Mouse (Mus musculus) cerebellum, adult 2 months (tissue): ENCODE measurements around the gene Ntmt1. TPM values are rescaled to one million over a fixed set of nuclear protein-coding genes. Genes with fewer than 3 reads are reported as not detected.

ENCODE experiments used
- DNase-seq, 2 experiments: peaks; one replicate each; pipeline ENCODE4 v3.0.0; 2021
- H3K27ac ChIP-seq: fragments of 200-500 bp; 2 replicates; pipeline ENCODE4 v1.5.1; 2012; ENCODE audit warnings: low read length, control low read depth, inconsistent platforms; ENCODE audit not compliant: insufficient read depth
- H3K27me3 ChIP-seq: fragments of 200-500 bp; 2 replicates; pipeline ENCODE4 v1.6.1; 2012; ENCODE audit warnings: inconsistent platforms, mild to moderate bottlenecking, low read length, moderate library complexity; ENCODE audit not compliant: control insufficient read depth, insufficient read depth
- H3K4me1 ChIP-seq: fragments of 200-500 bp; 2 replicates; pipeline ENCODE4 v1.6.1; 2011; ENCODE audit warnings: low read length; ENCODE audit not compliant: control insufficient read depth, insufficient read depth
- H3K4me3 ChIP-seq: fragments of 200-500 bp; replicated peaks from 2 replicates; pipeline ENCODE3; 2011; ENCODE audit warnings: mild to moderate bottlenecking, low read depth, low read length, control low read depth; ENCODE audit not compliant: insufficient read depth
- CTCF ChIP-seq: fragments of 200-500 bp; IDR thresholded peaks from 2 replicates; pipeline ENCODE4 v1.5.1; 2011; ENCODE audit warnings: low read depth, mild to moderate bottlenecking, control low read depth, low read length, moderate library complexity, borderline replicate concordance; ENCODE audit not compliant: insufficient read depth
- POLR2A ChIP-seq: fragments of 200-500 bp; IDR thresholded peaks from 2 replicates; pipeline ENCODE4 v1.6.1; 2011; ENCODE audit warnings: low read length, control low read depth, borderline replicate concordance; ENCODE audit not compliant: insufficient read depth
- WGBS: fragments of 180-500 bp; shearing (Covaris S2); methylation state at CpG from one replicate; pipeline ENCODE4 v1.1.7; 2018; 5-methylcytosine and 5-hydroxymethylcytosine counted together
- polyA plus RNA-seq: library from polyadenylated mRNA; depleted of rRNA; stranded (reverse); fragments of >200 nt; gene quantifications from 2 replicates; pipeline ENCODE4 v1.2.3, GENCODE M21; 2012

The Ntmt1 gene
- polyA plus RNA-seq, 1 experiment, result 37.8 TPM

DNA sequence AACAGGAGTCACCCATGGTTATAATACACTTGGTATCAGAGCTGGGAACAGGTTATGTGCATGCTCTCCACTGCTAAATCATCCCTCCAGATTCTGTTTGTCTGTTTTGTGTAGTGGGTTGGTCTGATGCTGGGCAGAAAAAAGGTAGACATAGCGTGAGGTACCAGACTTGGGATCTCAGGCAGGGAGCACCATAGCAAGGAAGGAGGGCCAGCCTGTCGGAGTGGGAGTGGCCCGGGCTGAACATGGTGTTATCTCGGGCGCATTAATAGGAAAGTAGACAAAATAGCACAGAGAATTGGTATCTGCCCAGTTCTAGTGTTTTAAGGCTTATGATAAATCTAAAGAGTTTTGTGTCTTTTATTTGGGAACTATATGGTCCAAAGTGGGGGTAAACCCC is 39.1 kb upstream of the Ntmt1 start:
- DNase-seq, result no peak
- H3K4me1 ChIP-seq, result peaks cover 10% of the 10 kb centered on the region
- TF ChIP-seq CTCF (no peak), POLR2A (no peak)
- 89% methylated on average over 5 of the region's 5 CpGs for WGBS
- no peaks in the 10 kb centered on the region for H3K27me3 ChIP-seq
- no peak overlapping the region for H3K4me3 ChIP-seq
- no peak overlapping the region for H3K27ac ChIP-seq

DNA sequence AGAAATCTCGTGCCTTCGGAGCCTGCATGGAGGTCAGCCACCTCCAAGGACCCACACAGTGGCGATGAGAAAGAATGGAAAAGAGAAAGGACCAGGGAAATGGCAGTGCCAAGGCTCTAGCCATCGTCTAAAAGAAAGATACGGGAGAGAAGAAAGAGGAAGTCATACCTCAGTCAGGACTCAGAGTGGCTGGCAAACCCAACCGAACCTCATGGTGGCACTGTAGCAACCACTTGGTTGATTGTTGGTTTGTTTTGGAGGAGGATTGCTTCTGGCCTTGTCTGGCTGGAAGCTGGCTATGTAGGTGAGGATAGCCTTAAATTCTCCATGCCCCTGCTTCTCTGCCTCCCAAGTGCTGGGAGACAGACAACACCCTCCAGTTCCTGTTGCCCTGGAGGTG is 38.4 kb upstream of the Ntmt1 start:
- no peak overlapping the region for H3K4me3 ChIP-seq
- H3K27ac ChIP-seq, result no peak overlapping the region
- no peak for DNase-seq
- peak; percentile 48; the same call in 1 of the 2 replicates for TF ChIP-seq CTCF
- no peak for TF ChIP-seq POLR2A
- H3K27me3 ChIP-seq, result no peaks in the 10 kb centered on the region
- peaks cover 10% of the 10 kb centered on the region for H3K4me1 ChIP-seq
- WGBS, result 51% methylated on average over 6 of the region's 6 CpGs

DNA sequence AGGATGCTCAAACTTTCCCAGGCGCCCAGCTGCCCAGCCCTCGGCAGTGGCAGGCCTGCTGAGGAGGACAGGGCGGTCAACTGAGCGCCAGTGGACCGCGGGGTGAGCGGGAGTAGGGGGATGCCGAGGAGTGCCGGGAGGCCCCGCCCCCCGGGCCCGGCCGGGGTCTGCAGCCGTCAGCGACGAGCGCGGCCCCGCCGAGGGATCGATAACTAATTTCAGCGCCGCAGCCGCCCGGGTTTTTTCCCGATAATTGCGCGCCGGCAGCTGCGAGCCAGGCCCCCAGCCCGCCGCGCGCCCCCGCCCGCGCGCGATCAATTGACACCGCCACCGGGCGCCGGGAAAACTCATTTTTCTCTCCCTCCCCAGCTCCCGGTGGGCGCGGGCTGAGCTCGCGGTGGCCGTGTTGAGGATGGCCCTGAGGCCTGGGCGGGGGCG is 36.2 kb upstream of the Ntmt1 start:
- Histone ChIP-seq H3K27ac (peak overlapping the region; percentile 19), H3K4me3 (peak overlapping the region; percentile 41), H3K27me3 (no peaks in the 10 kb centered on the region), H3K4me1 (peaks cover 10% of the 10 kb centered on the region)
- no peak for DNase-seq
- WGBS, result 2% methylated on average over 50 of the region's 51 CpGs
- TF ChIP-seq POLR2A (no peak), CTCF (no peak)

DNA sequence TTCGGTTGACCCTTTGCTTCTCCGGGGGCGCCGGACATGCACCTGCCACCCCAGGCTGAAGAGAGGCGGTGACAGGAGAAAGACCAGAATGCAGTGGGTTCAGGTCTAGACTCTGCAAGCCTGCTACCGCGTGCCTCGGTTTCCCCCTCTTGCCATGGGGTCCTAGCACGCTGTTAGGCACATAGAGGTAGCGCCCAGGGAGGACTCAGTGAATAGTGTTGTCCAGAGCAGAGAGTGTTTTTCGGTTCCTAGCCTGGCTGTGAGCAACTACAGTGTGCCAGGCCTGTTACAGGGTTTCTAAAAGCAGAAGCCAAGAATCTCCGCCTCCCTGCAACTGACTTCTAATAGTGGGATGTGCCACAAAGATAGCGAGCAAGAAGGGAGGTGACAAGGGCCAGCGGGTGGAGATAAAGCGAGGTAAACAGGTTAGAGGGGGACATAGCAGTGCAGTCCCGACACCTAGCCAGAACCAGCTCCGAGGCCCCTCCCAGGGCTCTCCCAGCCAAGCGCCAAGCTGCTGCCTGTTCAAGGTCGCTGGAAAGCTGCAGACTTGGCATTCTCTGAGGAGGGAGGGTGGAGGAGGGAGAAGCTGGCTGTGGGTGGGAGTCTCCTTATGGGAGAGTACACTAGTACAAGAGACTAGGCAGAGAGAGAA is 35.7 kb upstream of the Ntmt1 start:
- TF ChIP-seq POLR2A (peak; percentile 57; the same call in 1 of the 2 replicates), CTCF (no peak)
- Histone ChIP-seq H3K27ac (peak overlapping the region; percentile 19), H3K4me1 (peaks cover 10% of the 10 kb centered on the region), H3K27me3 (no peaks in the 10 kb centered on the region), H3K4me3 (peak overlapping the region; percentile 41)
- WGBS, result 2% methylated on average over 19 of the region's 19 CpGs
- peak; percentile 71 to 73 for DNase-seq

DNA sequence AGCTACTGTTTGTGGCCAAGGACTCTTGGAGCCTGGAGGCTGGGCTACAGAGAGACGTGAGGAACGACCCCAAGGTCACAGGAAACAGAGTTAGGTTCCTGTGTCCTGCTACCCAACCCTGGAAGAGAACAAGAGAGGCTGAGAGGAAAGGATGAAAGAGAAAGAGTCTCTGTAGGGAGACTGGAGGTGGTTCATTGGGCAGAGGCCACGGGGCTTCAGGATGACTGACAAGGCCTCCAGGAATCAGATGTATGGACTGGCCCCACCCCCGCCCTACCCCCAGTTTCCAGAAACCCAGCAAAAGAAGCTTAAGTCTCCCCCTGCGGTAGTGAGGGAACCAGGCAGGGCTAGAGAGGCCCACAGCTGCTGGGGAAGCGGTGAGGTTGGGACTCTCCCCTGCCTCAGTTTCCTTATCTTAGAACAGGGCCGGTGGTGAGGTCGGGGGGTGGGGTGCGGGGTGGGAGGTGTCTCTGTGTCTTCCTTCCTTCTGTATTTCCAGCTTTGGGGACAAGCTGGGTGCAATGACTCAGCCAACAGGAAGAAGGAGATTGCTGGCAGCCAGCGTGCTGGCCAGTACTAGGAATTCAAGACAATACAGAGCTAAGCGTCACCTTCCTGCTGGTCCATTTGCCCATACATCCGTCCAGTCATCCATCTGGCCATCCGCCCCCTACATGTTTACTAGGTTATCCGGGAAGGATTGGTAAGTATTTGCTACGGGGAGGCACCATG is 34.9 kb upstream of the Ntmt1 start:
- 53% methylated on average over 15 of the region's 15 CpGs for WGBS
- no peak overlapping the region for H3K27ac ChIP-seq
- H3K27me3 ChIP-seq, result no peaks in the 10 kb centered on the region
- peak in 1 of 2 experiments; percentile 24 for DNase-seq
- H3K4me1 ChIP-seq, result peaks cover 10% of the 10 kb centered on the region
- TF ChIP-seq POLR2A (no peak), CTCF (no peak)
- no peak overlapping the region for H3K4me3 ChIP-seq

DNA sequence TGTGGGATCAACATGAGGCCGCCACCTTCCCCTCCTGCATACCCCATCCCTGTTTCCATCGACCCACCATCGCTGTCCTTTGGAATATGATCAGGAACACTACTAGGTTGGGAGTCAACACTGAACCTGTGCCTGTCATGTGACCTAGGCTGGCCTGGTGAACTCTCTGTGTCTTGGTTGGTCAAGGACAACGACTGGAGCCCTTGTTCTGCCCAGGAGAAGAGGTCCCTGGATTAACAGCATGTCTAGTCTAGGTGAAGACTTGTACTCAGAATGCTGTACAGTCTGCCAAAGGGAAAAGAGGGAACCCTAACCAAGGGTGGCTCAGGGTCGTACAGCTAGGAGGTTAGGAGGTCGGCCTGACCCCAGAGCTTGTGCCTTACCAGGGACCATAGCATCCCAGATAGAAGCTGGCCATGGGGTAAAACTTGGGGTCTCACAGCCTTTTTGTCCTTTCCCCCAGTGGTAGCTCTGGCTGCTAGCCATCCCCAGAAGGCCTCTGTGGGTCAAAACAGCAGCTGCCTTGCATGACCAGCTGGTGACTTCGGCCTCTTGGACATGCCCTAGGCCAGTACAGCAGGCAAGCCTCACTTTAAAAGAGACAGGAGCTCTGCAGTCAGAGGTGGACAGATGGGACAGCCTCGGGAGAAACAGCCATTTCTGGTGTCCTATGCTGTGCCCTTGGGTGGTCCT is 34.2 kb upstream of the Ntmt1 start:
- WGBS, result 75% methylated on average over 8 of the region's 8 CpGs
- no peak for TF ChIP-seq CTCF
- TF ChIP-seq POLR2A, result no peak
- H3K27me3 ChIP-seq, result no peaks in the 10 kb centered on the region
- H3K4me1 ChIP-seq, result peaks cover 10% of the 10 kb centered on the region
- peak in 1 of 2 experiments; percentile 21 for DNase-seq
- no peak overlapping the region for H3K27ac ChIP-seq
- no peak overlapping the region for H3K4me3 ChIP-seq

DNA sequence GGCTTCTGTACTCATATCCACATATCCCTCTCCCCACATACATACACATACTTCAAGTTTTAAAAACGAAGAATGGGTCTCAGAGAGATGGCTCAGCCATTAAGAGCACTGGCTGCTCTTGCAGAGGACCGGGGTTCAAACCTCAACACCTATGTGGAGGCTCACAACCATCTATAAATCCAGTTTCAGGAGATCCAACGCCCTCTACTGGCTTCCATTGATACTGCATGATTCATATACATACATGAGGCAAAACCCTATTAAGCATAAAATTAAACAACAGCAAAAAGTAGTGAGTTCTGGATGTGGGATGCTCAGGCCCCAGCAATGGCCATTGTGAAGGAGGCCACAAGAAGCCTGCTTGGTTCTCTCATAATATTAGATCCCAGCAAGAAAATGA is 31.7 kb upstream of the Ntmt1 start:
- Histone ChIP-seq H3K27me3 (no peaks in the 10 kb centered on the region), H3K4me1 (peaks cover 10% of the 10 kb centered on the region), H3K4me3 (no peak overlapping the region), H3K27ac (no peak overlapping the region)
- TF ChIP-seq POLR2A, result no peak
- TF ChIP-seq CTCF, result no peak
- WGBS, result 66% methylated on average over 3 of the region's 3 CpGs
- no peak for DNase-seq

DNA sequence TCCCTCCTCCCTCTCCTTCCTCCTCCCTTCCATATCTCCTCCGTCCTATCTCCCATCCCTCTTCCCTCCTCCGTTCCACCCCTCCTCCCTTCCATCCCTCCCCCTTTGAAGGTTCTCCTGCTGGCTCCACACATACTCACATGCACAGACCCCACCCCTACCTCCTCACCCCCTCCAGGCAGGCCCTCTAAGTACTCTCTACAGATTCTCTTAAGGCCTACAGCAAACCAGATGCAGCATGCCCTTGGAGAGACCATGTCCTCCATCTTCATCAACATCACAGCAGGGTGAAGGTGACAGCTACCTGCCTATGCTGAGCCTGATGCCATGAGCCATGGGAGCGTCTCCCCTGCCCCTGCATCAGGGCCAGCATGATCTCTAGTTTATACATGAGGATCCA is 30.4 kb upstream of the Ntmt1 start:
- Histone ChIP-seq H3K4me1 (peaks cover 4% of the 10 kb centered on the region), H3K4me3 (no peak overlapping the region), H3K27ac (no peak overlapping the region), H3K27me3 (no peaks in the 10 kb centered on the region)
- no peak for TF ChIP-seq CTCF
- no peak for TF ChIP-seq POLR2A
- WGBS, result 85% methylated on average over 3 of the region's 3 CpGs
- DNase-seq, result no peak
